Mouse (Mus musculus): ENCODE measurements around the gene Ccdc65. TPM values are rescaled to one million over a fixed set of nuclear protein-coding genes. Genes with fewer than 3 reads are reported as not detected.

Ccdc65 gene
- polyA plus RNA-seq, 1 experiment from 2014 or later: 1.7 TPM

DNA sequence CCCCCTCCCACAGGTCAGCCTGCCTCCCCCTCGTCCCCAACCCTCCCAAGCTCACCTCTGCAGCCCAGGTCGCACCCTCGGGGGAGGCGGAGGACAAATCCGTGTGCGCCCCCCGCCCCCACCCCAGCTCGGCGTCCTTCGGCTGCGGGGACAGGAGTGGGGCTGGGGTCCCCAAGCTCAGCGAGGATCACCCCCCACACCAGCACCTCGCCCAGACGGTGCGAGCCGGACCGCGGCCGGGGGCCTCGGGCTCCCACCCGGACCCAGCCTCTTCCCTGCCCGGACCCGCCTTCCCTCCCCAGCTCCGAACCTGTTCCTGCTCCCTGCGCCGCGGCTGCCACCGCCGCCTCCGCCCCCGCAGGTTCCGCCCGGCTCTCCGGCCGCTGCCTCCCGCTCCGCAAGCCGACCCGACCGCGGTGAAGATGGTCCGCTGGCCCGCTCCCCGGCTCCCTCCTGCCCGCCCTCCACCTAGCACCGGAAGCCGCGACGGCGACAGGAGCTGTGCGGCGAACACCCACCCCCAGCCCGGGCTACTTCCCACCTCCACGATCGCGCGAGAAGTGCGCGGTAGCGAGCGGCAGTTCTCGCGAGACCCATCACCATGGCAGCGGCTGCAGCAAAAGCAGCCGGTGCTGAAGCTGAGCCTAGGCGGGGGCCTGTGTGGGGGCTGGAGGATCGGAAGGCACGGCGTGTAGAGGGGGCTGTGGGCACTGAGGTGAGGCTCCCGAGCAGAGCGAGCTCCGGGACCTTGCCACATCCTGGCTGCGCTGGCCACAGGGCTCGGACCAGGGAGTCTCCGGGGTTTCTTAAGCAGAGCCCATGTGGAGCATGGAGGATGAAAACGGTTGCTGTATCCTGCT lies 54.9 kb downstream of the Ccdc65 start, which contains the start of gene Arf3:
Gene Arf3, minus strand, starts transcription at position 545 of the 860 bp plus-strand sequence.
- Histone ChIP-seq H3K36me3 (ENCODE audit: control insufficient read depth, insufficient read depth, low read length) (no peaks in the 10 kb centered on the region; the same call in 1 of the 2 replicates), H3K27me3 (ENCODE audit: control insufficient read depth, insufficient read depth, low read length) (no peaks in the 10 kb centered on the region), H3K9me3 (replicated peaks; ENCODE audit: control insufficient read depth, low read length) (no peaks in the 10 kb centered on the region), H3K27ac (ENCODE audit: low read length) (peak within 1 kb of the TSS; percentile 86), H3K4me2 (ENCODE audit: low read depth, low read length) (peak within 1 kb of the TSS; percentile 92), H3K4me1 (ENCODE audit: control insufficient read depth, insufficient read depth, low read length) (peaks cover 15% of the 10 kb centered on the region), H3K4me3 (replicated peaks; ENCODE audit: low read length) (peak within 1 kb of the TSS; percentile 97), H3K9ac (ENCODE audit: low read length) (peak within 1 kb of the TSS; percentile 84)
- ATAC-seq (ENCODE audit: insufficient read depth, low FRiP score): peak; percentile 95
- under 1% methylated on average over 75 of the region's 76 CpGs for WGBS

DNA sequence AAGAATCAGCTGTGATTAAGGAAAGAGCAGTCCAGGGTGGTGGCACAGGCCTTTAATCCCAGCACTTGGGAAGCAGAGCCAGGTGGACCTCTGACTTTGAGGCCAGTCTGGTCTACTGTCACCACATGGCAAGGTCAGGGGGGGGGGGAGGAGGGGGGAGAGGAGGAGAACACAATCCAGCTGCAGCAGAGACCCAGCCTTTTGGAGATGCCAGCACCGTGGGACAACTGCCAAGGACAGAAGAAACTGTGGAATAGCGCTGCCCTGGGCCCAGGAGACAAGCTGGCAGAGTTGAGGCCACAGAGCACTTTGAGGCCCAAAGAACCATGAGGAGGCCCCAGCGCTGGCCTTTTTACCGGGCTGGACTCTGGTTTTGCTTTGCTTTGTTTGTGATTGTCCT lies 57.9 kb downstream of the Ccdc65 start:
- H3K36me3 ChIP-seq (ENCODE audit: control insufficient read depth, insufficient read depth, low read length): no peaks in the 10 kb centered on the region
- no peak overlapping the region for H3K9ac ChIP-seq (ENCODE audit: low read length)
- WGBS: 68% methylated on average over 4 of the region's 4 CpGs
- H3K27ac ChIP-seq (ENCODE audit: low read length): no peak overlapping the region
- ATAC-seq (ENCODE audit: insufficient read depth, low FRiP score): no peak
- H3K9me3 ChIP-seq (replicated peaks; ENCODE audit: control insufficient read depth, low read length): no peaks in the 10 kb centered on the region
- H3K4me2 ChIP-seq (ENCODE audit: low read depth, low read length): no peak overlapping the region
- H3K4me1 ChIP-seq (ENCODE audit: control insufficient read depth, insufficient read depth, low read length): peaks cover 15% of the 10 kb centered on the region
- peaks cover 7% of the 10 kb centered on the region for H3K27me3 ChIP-seq (ENCODE audit: control insufficient read depth, insufficient read depth, low read length)
- no peak overlapping the region for H3K4me3 ChIP-seq (replicated peaks; ENCODE audit: low read length)

DNA sequence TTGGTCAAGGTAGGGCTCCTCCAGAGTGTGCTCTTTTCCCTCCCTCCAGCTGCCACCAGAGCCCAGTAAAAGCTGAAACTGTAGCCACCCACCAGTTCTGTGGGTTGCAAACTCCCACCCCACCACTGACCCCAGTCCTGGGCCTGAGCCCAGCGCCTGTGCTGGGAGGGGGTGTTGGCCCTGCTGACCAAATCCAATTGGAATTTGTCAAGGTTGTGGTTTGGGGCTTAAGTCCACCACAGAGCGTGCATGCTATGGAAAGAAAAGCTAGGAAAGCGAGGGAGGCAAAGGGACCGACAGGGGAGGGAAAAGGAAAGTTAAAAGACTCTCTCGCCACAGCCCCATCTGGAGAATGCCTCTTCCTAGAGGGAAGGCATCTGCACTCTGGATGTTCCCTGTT lies 60.3 kb downstream of the Ccdc65 start:
- Histone ChIP-seq H3K27me3 (ENCODE audit: control insufficient read depth, insufficient read depth, low read length) (peaks cover 24% of the 10 kb centered on the region), H3K4me2 (ENCODE audit: low read depth, low read length) (no peak overlapping the region), H3K27ac (ENCODE audit: low read length) (no peak overlapping the region), H3K4me1 (ENCODE audit: control insufficient read depth, insufficient read depth, low read length) (peaks cover 5% of the 10 kb centered on the region), H3K36me3 (ENCODE audit: control insufficient read depth, insufficient read depth, low read length) (no peaks in the 10 kb centered on the region), H3K9me3 (replicated peaks; ENCODE audit: control insufficient read depth, low read length) (no peaks in the 10 kb centered on the region), H3K4me3 (replicated peaks; ENCODE audit: low read length) (no peak overlapping the region), H3K9ac (ENCODE audit: low read length) (no peak overlapping the region)
- ATAC-seq (ENCODE audit: insufficient read depth, low FRiP score): no peak
- 35% methylated on average over 5 of the region's 5 CpGs for WGBS

DNA sequence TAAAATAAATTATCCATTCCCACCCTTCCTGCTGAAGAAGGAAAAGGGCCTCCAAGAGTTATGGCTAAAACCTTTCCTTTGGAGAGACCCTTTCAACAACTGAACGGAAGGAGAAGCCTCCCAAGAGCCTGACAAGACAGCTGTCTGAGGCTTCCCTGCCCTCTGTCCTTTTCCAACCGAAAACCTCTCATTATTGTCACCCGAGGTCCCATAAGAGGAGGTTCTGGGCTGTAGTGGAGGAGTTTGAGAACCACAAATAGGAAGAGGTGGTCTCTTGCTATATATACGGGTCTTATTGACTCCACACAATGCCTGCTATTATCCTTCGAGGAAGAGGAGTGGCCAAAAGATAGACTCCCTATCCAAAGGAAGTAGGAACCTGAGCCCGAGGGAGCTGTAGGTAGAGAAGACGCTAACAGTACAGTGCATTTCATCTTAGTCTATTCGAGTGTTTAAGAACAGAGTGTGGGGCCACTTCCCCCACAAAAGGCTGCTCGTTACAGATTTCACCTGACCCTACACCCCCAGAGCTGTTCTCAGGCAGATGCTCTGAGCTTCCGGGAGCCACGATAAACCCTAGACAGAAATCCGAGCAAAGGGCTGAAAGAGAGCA lies 63.9 kb downstream of the Ccdc65 start:
- H3K9me3 ChIP-seq (replicated peaks; ENCODE audit: control insufficient read depth, low read length): no peaks in the 10 kb centered on the region
- H3K36me3 ChIP-seq (ENCODE audit: control insufficient read depth, insufficient read depth, low read length): no peaks in the 10 kb centered on the region
- peak overlapping the region; percentile 36 for H3K4me3 ChIP-seq (replicated peaks; ENCODE audit: low read length)
- peak overlapping the region; percentile 50 for H3K4me2 ChIP-seq (ENCODE audit: low read depth, low read length)
- peaks cover 13% of the 10 kb centered on the region for H3K4me1 ChIP-seq (ENCODE audit: control insufficient read depth, insufficient read depth, low read length)
- no peak overlapping the region for H3K27ac ChIP-seq (ENCODE audit: low read length)
- peaks cover 59% of the 10 kb centered on the region for H3K27me3 ChIP-seq (ENCODE audit: control insufficient read depth, insufficient read depth, low read length)
- ATAC-seq (ENCODE audit: insufficient read depth, low FRiP score): no peak
- 10% methylated on average over 12 of the region's 12 CpGs for WGBS
- peak overlapping the region; percentile 54 for H3K9ac ChIP-seq (ENCODE audit: low read length)

DNA sequence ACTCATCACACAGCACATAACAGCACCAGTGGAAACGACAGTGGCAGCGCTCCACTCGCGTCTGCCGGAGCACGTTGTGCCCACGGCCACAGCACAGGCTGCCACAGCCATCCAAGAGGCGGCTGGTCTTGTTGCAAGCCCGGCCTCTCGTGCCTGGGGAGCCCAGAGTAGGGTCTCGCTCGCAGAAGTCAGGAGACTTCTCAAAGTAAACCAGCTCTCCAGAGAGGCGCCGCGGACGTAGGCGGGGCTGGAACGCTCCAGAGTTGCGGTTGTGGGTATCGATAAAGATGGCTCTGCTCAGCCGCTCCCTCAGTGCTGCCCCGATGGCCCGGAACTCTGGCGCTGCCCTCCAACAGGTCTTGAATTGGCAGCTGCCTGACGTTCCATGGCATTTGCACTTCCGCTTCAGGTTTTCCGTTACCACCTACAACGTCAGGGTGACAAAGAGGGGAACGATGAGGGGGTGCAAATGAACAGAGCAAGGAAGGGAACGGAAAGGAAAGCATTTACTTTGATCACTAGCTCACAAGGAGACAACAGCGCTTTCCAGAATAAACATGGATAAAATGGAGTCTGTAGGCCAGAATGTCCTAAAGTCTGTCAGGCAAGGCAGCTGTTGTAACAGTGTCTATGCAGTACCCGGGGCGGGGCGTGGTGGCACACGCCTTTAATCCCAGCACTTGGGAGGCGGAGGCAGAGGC lies 64.7 kb downstream of the Ccdc65 start:
- Histone ChIP-seq H3K27ac (ENCODE audit: low read length) (no peak overlapping the region), H3K4me1 (ENCODE audit: control insufficient read depth, insufficient read depth, low read length) (peaks cover 19% of the 10 kb centered on the region), H3K4me2 (ENCODE audit: low read depth, low read length) (peak overlapping the region; percentile 50), H3K9me3 (replicated peaks; ENCODE audit: control insufficient read depth, low read length) (no peaks in the 10 kb centered on the region), H3K36me3 (ENCODE audit: control insufficient read depth, insufficient read depth, low read length) (no peaks in the 10 kb centered on the region), H3K9ac (ENCODE audit: low read length) (peak overlapping the region; percentile 54), H3K4me3 (replicated peaks; ENCODE audit: low read length) (peak overlapping the region; percentile 36), H3K27me3 (ENCODE audit: control insufficient read depth, insufficient read depth, low read length) (peaks cover 66% of the 10 kb centered on the region)
- WGBS: 2% methylated on average over 36 of the region's 36 CpGs
- no peak for ATAC-seq (ENCODE audit: insufficient read depth, low FRiP score)

Other genes starting within 250 kb of the Ccdc65 start
- gene OR5BS1P, start 238.3 kb upstream of the Ccdc65 start, polyA plus RNA-seq (2015; fragmentation: Nextera tagmentation; extraction: Ambion mirVana): not detected in 2 replicates
- gene Lalba, start 225.5 kb upstream of the Ccdc65 start, polyA plus RNA-seq (2015; fragmentation: Nextera tagmentation; extraction: Ambion mirVana): 0.25 TPM in 1 of 2 replicates, not detected in the other
- gene Olfr279, start 215.8 kb upstream of the Ccdc65 start, polyA plus RNA-seq (2015; fragmentation: Nextera tagmentation; extraction: Ambion mirVana): not detected in 2 replicates
- 65.1 and 66.9 TPM in 2 replicates for gene Kansl2, start 173.9 kb upstream of the Ccdc65 start, polyA plus RNA-seq (2015; fragmentation: Nextera tagmentation; extraction: Ambion mirVana)
- gene Ccnt1, start 137.3 kb upstream of the Ccdc65 start, polyA plus RNA-seq (2015; fragmentation: Nextera tagmentation; extraction: Ambion mirVana): 44.9 and 52.4 TPM in 2 replicates
- gene 4930415O20Rik, start 137.2 kb upstream of the Ccdc65 start, polyA plus RNA-seq (2015; fragmentation: Nextera tagmentation; extraction: Ambion mirVana): 0.44 and 0.45 TPM in 2 replicates
- 15.2 and 17.8 TPM in 2 replicates for gene Adcy6, start 98.1 kb upstream of the Ccdc65 start, polyA plus RNA-seq (2015; fragmentation: Nextera tagmentation; extraction: Ambion mirVana)
- gene Cacnb3, start 77.4 kb upstream of the Ccdc65 start, polyA plus RNA-seq (2015; fragmentation: Nextera tagmentation; extraction: Ambion mirVana): 27.3 and 28.2 TPM in 2 replicates
- 17.0 and 18.6 TPM in 2 replicates for gene Ddx23, start 45.3 kb upstream of the Ccdc65 start, polyA plus RNA-seq (2015; fragmentation: Nextera tagmentation; extraction: Ambion mirVana)
- 0.91 and 0.99 TPM in 2 replicates for gene Rnd1, start 30.7 kb upstream of the Ccdc65 start, polyA plus RNA-seq (2015; fragmentation: Nextera tagmentation; extraction: Ambion mirVana)
- gene Fkbp11, start 20.0 kb downstream of the Ccdc65 start, polyA plus RNA-seq (2015; fragmentation: Nextera tagmentation; extraction: Ambion mirVana): 130 TPM in 2 replicates
- 38.0 and 38.9 TPM in 2 replicates for gene Arf3, start 55.0 kb downstream of the Ccdc65 start, polyA plus RNA-seq (2015; fragmentation: Nextera tagmentation; extraction: Ambion mirVana)
- 0.14 TPM in 1 of 2 replicates, not detected in the other for gene Wnt10b, start 69.9 kb downstream of the Ccdc65 start, polyA plus RNA-seq (2015; fragmentation: Nextera tagmentation; extraction: Ambion mirVana)
- not detected in 2 replicates for gene Wnt1, start 81.7 kb downstream of the Ccdc65 start, polyA plus RNA-seq (2015; fragmentation: Nextera tagmentation; extraction: Ambion mirVana)
- gene Ddn, start 101.3 kb downstream of the Ccdc65 start, polyA plus RNA-seq (2015; fragmentation: Nextera tagmentation; extraction: Ambion mirVana): not detected in 2 replicates
- gene Prkag1, start 123.3 kb downstream of the Ccdc65 start, polyA plus RNA-seq (2015; fragmentation: Nextera tagmentation; extraction: Ambion mirVana): 85.4 and 86.4 TPM in 2 replicates
- gene Kmt2d, start 163.0 kb downstream of the Ccdc65 start, polyA plus RNA-seq (2015; fragmentation: Nextera tagmentation; extraction: Ambion mirVana): 10.1 and 11.4 TPM in 2 replicates
- 8.2 and 9.8 TPM in 2 replicates for gene Rhebl1, start 186.3 kb downstream of the Ccdc65 start, polyA plus RNA-seq (2015; fragmentation: Nextera tagmentation; extraction: Ambion mirVana)
- 0.84 and 1.1 TPM in 2 replicates for gene Dhh, start 190.3 kb downstream of the Ccdc65 start, polyA plus RNA-seq (2015; fragmentation: Nextera tagmentation; extraction: Ambion mirVana)
- gene Lmbr1l, start 210.0 kb downstream of the Ccdc65 start, polyA plus RNA-seq (2015; fragmentation: Nextera tagmentation; extraction: Ambion mirVana): 14.8 and 18.3 TPM in 2 replicates
- gene Tuba1b, start 226.4 kb downstream of the Ccdc65 start, polyA plus RNA-seq (2015; fragmentation: Nextera tagmentation; extraction: Ambion mirVana): 1,202 and 1,296 TPM in 2 replicates
- gene Gm49450, start 245.3 kb downstream of the Ccdc65 start, polyA plus RNA-seq (2015; fragmentation: Nextera tagmentation; extraction: Ambion mirVana): not detected in 2 replicates
- gene Tuba1a, start 245.5 kb downstream of the Ccdc65 start, polyA plus RNA-seq (2015; fragmentation: Nextera tagmentation; extraction: Ambion mirVana): 1,001 and 1,036 TPM in 2 replicates